Mouse (Mus musculus) adrenal gland, adult (tissue): Measurements from ENCODE around the gene Abcf2.
A peak's percentile ranks its signal among the peaks of the same experiment; 100 is the strongest.

Source experiments
- DNase-seq, 2 experiments: peaks; one replicate each; pipeline ENCODE4 v3.0.0; 2022 to 2023; ENCODE audit warnings: low spot score in 1 of 2; ENCODE audit not compliant: inconsistent age in 2 of 2

The Abcf2 gene

DNA sequence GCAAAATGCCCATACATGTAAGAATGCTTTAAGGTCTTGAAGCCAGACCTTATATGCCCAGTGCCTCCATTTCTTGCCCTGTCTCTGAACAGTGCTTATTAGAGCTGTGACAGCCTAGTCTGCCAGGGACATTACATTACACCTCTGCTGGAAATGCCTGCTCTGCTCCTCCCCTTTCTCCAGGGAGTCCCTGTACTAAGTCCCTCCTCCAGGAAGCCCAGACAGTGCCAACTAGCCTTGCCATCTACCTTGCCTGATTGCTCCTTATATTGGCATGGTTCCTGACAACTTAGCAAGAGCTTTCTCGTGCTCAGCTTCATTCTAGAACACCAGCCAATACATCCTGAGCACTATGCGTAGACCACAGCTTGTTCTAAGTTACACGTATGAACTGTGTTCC lies 41.5 kb downstream of the Abcf2 start:
- DNase-seq: peak in 1 of 2 experiments; percentile 47

- peak in 1 of 2 experiments; percentile 60 for DNase-seq
Observed at GRCm38 (mm10) chr5:24534292-24534691, 43.0 kb downstream of the Abcf2 start.

DNA sequence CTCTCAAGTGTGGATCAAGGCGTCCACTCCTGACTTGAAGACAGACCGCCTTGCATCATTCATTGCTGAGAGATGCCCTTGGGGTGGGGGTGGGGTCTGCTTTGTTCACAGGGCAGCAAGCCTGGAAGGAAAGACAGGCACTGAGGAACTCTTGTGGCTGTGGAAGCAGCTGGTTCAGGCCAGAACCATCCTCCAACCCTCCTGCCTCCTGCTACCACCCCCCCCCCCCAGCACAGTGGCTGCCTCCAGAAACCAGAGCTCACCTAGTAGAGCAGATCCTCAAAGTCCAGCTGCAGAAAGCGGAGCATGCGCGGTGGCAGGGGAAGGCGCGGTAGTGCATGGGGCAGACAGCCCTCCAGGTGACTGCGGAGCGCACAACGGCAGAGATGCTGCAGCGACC lies 43.9 kb downstream of the Abcf2 start:
- DNase-seq: no peak

- peak; percentile 91 to 98 for DNase-seq
Observed at GRCm38 (mm10) chr5:24530042-24530689, 47.1 kb downstream of the Abcf2 start.

GRCm38 (mm10) chr5:24527780-24528179 lies 49.5 kb downstream of the Abcf2 start:
- no peak for DNase-seq

- DNase-seq: peak in 1 of 2 experiments; percentile 49
Observed at GRCm38 (mm10) chr5:24526889-24527230, 50.4 kb downstream of the Abcf2 start, which contains the start of gene Gbx1. Gene Gbx1 (minus strand): TSS chr5:24527202.

DNA sequence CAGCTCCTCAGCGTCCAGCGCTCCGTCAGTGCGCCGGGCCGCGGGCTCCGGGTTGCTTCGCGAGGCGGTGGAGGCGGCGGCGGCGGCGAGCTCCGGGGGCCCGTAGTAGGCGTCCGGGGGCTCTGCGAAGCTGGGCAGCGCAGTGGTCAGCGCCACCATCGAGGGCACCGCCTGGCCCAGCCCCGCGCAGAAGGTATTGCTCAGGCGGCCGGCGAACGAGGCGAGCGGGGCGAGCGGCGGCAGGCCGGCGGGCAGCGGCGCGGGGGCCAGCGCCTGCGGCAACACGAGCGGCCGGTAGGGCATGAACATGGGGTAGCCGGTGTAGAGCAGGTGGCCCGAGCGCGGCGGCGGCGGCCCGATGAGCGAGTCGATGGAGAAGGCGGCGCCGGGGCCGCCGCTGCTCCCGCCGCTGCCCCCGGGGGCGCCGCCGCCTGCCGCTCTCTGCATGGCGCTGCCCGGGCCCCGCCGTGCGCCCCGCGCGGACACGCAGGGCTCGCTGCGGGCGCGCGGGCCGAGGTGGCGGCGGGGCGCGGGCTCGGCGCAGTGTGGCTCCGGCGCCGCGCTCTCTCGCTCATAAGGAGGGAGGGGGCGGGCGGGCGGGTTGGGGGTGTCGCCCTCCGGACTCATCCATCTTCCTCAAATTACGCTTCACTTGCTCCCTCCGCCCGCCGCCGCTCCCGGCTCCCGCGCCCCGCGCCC lies 50.9 kb downstream of the Abcf2 start:
- peak in 1 of 2 experiments; percentile 45 for DNase-seq

DNA sequence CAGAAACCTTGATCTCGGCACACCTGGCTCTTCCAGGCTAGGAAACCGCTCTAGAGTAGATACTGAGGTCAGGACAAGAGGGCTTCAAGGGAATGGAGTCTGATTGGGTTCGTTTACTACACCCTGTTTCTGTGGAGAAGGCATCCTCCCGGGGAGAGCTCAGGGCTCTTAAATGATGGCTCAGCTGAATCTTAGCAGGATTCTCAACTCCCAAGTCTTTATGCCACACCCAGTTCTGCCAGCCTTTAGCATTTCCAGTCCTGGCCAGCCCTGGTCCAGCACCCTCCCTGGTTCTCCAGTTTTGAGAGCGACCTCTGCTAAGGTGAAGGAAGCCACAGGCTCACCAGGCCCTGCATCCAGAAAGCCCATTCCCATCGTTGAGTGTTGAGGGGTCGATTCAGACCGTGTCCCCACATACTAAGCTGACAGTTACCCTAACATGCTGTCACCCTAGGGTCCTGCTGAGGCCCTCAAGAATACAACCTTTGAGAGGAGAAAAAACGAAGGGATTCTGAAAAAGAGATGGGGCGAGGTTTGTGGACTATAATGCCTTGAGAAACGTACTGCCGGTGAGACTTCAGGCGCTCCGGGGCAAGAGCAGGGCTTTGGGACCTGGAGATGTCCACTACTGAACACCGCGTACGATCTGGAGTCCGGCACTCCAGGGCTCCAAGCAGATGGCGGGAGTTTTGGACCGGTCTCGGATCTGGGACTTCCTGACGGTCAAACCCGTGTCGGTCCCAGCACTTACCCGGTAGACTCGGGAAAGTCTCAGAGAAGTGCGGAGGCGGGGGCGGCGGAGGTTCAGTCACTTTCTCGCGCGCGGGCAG lies 51.7 kb downstream of the Abcf2 start:
- peak in 1 of 2 experiments; percentile 53 for DNase-seq

DNA sequence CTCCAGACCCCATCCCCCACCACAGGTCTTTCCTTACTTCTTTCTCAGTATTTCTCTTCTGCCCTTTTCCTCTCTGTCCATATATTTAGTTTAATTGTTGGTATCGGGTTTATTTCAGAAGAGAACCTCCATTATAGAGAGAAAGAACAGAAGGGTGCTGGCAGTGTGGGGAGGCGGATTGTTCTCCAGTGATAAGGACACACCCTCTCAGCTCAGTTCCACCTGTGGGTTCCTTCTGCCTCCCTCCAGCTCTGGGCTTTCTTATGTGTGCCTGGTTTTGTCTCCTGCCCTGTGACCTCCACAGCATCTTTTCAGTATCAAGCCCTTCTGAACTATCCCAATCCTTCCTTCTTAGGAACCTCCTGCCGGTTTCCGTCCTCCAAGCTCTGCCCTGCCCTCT lies 52.7 kb downstream of the Abcf2 start:
- no peak for DNase-seq

DNA sequence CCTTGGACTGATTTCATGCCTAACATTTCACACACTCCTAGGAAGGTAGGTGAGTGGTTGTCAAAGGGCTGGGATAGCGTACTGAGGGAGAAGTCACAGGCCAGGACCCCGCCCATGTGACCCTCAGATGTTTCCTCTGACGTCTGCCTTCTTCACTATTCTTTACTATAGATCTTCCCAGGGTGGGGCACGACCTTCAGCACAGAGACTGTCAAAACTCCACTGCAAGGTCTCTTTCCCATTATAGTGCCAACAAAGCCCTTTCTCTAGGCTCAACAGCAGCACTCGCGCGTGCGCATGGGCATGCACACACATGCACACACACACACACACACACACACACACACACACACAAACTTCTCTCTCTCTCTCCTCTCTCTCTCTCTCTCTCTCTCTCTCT lies 53.5 kb downstream of the Abcf2 start:
- DNase-seq: no peak

GRCm38 (mm10) chr5:24521366-24521765 lies 55.9 kb downstream of the Abcf2 start:
- no peak for DNase-seq
